Mouse (Mus musculus) midbrain, embryonic 11.5 days (tissue): ENCODE measurements around the gene Abo. TPM values are rescaled to one million over a fixed set of nuclear protein-coding genes. Genes with fewer than 3 reads are reported as not detected.

Experiments used
- polyA plus RNA-seq: library from polyadenylated mRNA; unstranded; fragments of >200 nt; fragmentation: Nextera tagmentation; extraction: Ambion mirVana; gene quantifications from 2 replicates; pipeline ENCODE4 v1.2.1, GENCODE M21; 2014

Abo gene
- polyA plus RNA-seq, 1 experiment from 2014 or later, result not detected

Other genes with a start within 250 kb of the Abo start
- 42.9 and 47.4 TPM in 2 replicates for gene Fam69b, start 236.5 kb downstream of the Abo start, polyA plus RNA-seq
- gene Lcn4, start 193.7 kb downstream of the Abo start, polyA plus RNA-seq, result not detected in 2 replicates
- gene Surf6, start 37.9 kb upstream of the Abo start, polyA plus RNA-seq, result 11.6 and 15.2 TPM in 2 replicates
- 96.5 and 99.5 TPM in 2 replicates for gene Med22, start 45.7 kb upstream of the Abo start, polyA plus RNA-seq
- 631 and 654 TPM in 2 replicates for gene Rpl7a, start 45.8 kb upstream of the Abo start, polyA plus RNA-seq
- gene Surf2, start 51.4 kb upstream of the Abo start, polyA plus RNA-seq, result 46.5 and 48.4 TPM in 2 replicates
- gene Surf1, start 51.6 kb upstream of the Abo start, polyA plus RNA-seq, result 49.0 and 54.0 TPM in 2 replicates
- 137 and 139 TPM in 2 replicates for gene Surf4, start 68.9 kb upstream of the Abo start, polyA plus RNA-seq
- gene Stkld1, start 69.1 kb upstream of the Abo start, polyA plus RNA-seq, result 0.07 TPM in 1 of 2 replicates, not detected in the other
- 50.4 and 51.4 TPM in 2 replicates for gene Rexo4, start 99.4 kb upstream of the Abo start, polyA plus RNA-seq
- gene Adamts13, start 108.4 kb upstream of the Abo start, polyA plus RNA-seq, result not detected in 2 replicates
- gene Cacfd1, start 144.9 kb upstream of the Abo start, polyA plus RNA-seq, result 87.6 and 93.8 TPM in 2 replicates
- gene Slc2a6, start 163.0 kb upstream of the Abo start, polyA plus RNA-seq, result 1.2 and 1.6 TPM in 2 replicates
- gene Mymk, start 207.2 kb upstream of the Abo start, polyA plus RNA-seq, result not detected in 2 replicates
- 3.9 and 5.9 TPM in 2 replicates for gene Adamtsl2, start 214.4 kb upstream of the Abo start, polyA plus RNA-seq